Mouse (Mus musculus) lung, adult 2 months (tissue): ENCODE results near the gene Ccp110.

Experiments
- CTCF ChIP-seq: fragments of 200-500 bp; IDR thresholded peaks from 2 replicates; pipeline ENCODE4 v1.5.1; 2011; ENCODE audit warnings: mild to moderate bottlenecking, low read length, control low read depth; ENCODE audit not compliant: insufficient read depth
- POLR2A ChIP-seq: fragments of 200-500 bp; IDR thresholded peaks from 2 replicates; pipeline ENCODE4 v1.6.1; 2011; ENCODE audit warnings: low read depth, mild to moderate bottlenecking, control low read depth, low read length, borderline replicate concordance; ENCODE audit errors: extremely low read depth

- TF ChIP-seq CTCF (no peak), POLR2A (no peak)
Observed at GRCm38 (mm10) chr7:118696146-118696545, 16.2 kb upstream of the Ccp110 start.
